Mouse (Mus musculus) ES-Bruce4 (cell line): Measurements from ENCODE around the gene Tagap. TPM values are rescaled to one million over a fixed set of nuclear protein-coding genes. Genes with fewer than 3 reads are reported as not detected.
A peak's percentile ranks its signal among the peaks of the same experiment; 100 is the strongest.
"Not testable (repeated sequence)": the region's sequence is repeated elsewhere in the genome, so short reads cannot be mapped to it uniquely, and the experiment has no call there.

ENCODE experiments used
- H3K27ac ChIP-seq: 2 replicates; pipeline ENCODE4 v1.5.1; 2012; ENCODE audit warnings: low read length, inconsistent platforms; ENCODE audit not compliant: insufficient read depth
- H3K27me3 ChIP-seq: 2 replicates; pipeline ENCODE4 v1.6.1; 2012; ENCODE audit warnings: mild to moderate bottlenecking, low read length, inconsistent platforms; ENCODE audit not compliant: control insufficient read depth, poor library complexity, insufficient read depth, severe bottlenecking
- H3K36me3 ChIP-seq: 2 replicates; pipeline ENCODE4 v1.6.1; 2012; ENCODE audit warnings: inconsistent platforms, mild to moderate bottlenecking, low read length, moderate library complexity; ENCODE audit not compliant: control insufficient read depth, poor library complexity, insufficient read depth, severe bottlenecking
- H3K4me1 ChIP-seq: one replicate; pipeline ENCODE4 v1.8.1; 2011; ENCODE audit warnings: low read length; ENCODE audit not compliant: control insufficient read depth, insufficient read depth
- H3K4me3 ChIP-seq: 2 replicates; pipeline ENCODE4 v1.5.1; 2011; ENCODE audit warnings: low read depth, mild to moderate bottlenecking, low read length
- H3K9ac ChIP-seq: 2 replicates; pipeline ENCODE4 v1.6.1; 2012; ENCODE audit warnings: low read depth, mild to moderate bottlenecking, inconsistent platforms; ENCODE audit not compliant: poor library complexity, severe bottlenecking
- H3K9me3 ChIP-seq: replicated peaks from 2 replicates; pipeline ENCODE4 v1.6.1; 2012; ENCODE audit warnings: mild to moderate bottlenecking, low read length, inconsistent platforms; ENCODE audit not compliant: control insufficient read depth, poor library complexity, insufficient read depth, severe bottlenecking
- polyA plus RNA-seq: library from polyadenylated mRNA; stranded (reverse); fragments of >200 nt; gene quantifications from 2 replicates; pipeline ENCODE4 v1.2.4, GENCODE M21; 2011; ENCODE audit warnings: low read depth; ENCODE audit not compliant: missing spikeins, insufficient read depth, insufficient read length

The Tagap gene
- polyA plus RNA-seq, 1 experiment = not detected

GRCm38 (mm10) chr17:7946053-7946627, 20.3 kb downstream of the Tagap start:
- Histone ChIP-seq H3K4me3 (peak overlapping the region; percentile 87), H3K9ac (0 out of 2 replicates have a peak overlapping the region, but pooled peaks have one; percentile 45)
- H3K27me3 ChIP-seq, H3K36me3 ChIP-seq, H3K4me1 ChIP-seq, H3K27ac ChIP-seq, H3K9me3 ChIP-seq: not testable (repeated sequence)

DNA sequence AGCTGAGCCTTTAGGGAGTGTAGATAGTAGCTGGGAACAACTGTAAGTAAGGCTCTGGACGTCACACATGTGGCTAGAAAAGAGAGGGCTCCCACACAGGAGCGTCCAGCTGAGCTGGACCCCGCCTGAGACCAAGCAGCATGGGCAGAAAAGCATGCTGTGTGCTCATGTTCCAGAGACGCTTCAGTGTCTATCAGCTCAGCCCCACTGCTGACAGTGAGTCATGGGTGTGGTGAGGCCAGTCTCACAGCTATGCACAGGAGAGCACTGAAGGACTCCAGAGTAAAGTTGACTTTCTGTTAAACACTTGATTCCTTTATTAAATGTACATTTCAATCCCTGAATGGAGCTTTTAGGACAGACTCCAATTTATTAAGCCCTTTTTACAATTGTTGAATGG, 25.5 kb downstream of the Tagap start:
- H3K9ac ChIP-seq, H3K27ac ChIP-seq, H3K27me3 ChIP-seq, H3K36me3 ChIP-seq, H3K4me3 ChIP-seq, H3K4me1 ChIP-seq, H3K9me3 ChIP-seq: not testable (repeated sequence)

- not testable (repeated sequence) for H3K27me3 ChIP-seq, H3K9ac ChIP-seq, H3K27ac ChIP-seq, H3K4me3 ChIP-seq, H3K4me1 ChIP-seq, H3K9me3 ChIP-seq, H3K36me3 ChIP-seq
These were observed 31.4 kb downstream of the Tagap start for GRCm38 (mm10) chr17:7957242-7957641.

DNA sequence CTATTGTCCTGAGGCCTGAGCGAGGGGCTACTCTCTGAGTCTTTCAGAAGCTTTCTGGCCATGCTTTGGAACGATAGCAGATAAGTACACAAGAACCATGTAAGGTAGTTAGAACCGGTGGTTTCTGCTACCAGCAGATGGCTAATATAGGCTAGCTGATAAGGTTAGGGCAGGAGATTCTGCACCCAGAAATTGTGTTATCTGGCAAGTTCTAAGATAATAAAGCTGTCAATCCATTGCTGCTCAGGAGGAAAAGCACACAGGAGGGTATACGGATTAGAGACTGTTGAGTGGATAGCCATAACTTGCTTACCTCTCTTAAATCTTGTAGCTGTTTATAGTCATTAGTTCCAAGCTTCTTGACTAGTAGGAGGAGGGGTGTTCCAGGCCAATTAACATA, 37.5 kb downstream of the Tagap start:
- not testable (repeated sequence) for H3K9me3 ChIP-seq, H3K27ac ChIP-seq, H3K27me3 ChIP-seq, H3K9ac ChIP-seq, H3K4me1 ChIP-seq, H3K36me3 ChIP-seq, H3K4me3 ChIP-seq

GRCm38 (mm10) chr17:7964398-7964797, 38.6 kb downstream of the Tagap start:
- not testable (repeated sequence) for H3K4me3 ChIP-seq, H3K4me1 ChIP-seq, H3K27me3 ChIP-seq, H3K36me3 ChIP-seq, H3K9me3 ChIP-seq, H3K9ac ChIP-seq, H3K27ac ChIP-seq

DNA sequence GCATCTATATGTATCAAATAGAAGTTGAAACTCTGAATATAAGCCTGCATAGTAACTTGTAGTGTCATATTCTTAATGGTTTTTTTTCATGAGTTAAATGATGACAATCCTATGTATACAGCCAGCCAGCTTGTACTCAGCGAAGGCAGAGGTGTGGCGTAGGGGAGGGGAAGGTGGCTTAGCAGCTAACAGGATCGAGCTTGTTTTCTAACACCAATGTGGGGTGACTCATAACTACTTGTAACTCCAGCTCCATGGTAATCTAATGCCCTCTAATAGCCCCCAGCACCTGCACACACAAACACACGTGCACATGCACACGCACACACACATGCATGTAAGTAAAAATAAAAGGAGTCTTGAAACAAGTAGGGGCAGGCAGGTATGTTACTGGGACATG, 42.7 kb downstream of the Tagap start:
- H3K4me1 ChIP-seq, H3K9me3 ChIP-seq, H3K9ac ChIP-seq, H3K36me3 ChIP-seq, H3K27me3 ChIP-seq, H3K27ac ChIP-seq, H3K4me3 ChIP-seq: not testable (repeated sequence)

GRCm38 (mm10) chr17:7969782-7970181, 44.0 kb downstream of the Tagap start:
- H3K36me3 ChIP-seq, H3K9me3 ChIP-seq, H3K4me1 ChIP-seq: not testable (repeated sequence)

DNA sequence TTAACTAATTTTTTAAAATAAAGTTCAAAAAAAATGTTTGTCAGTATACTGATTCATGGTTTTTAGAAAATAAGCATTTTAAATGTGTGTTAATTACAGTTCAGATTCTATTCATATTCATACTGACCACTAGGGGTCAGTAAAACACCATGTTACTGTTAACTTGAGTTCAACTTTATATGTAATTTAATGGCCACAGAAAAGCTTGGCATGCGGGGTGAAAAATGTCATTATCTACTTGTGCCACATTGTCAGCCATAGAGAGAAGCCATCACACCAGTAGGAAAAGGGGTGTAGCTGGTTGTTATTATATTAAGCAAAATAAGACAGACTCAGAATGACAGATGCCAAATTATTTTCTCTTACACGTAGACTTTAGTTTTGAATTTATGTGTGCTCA, 57.7 kb downstream of the Tagap start:
- not testable (repeated sequence) for H3K4me1 ChIP-seq, H3K4me3 ChIP-seq, H3K36me3 ChIP-seq, H3K9me3 ChIP-seq, H3K9ac ChIP-seq, H3K27me3 ChIP-seq, H3K27ac ChIP-seq

More at GRCm38 (mm10) chr17:7969782-7970181, 44.0 kb downstream of the Tagap start:
- H3K27me3 ChIP-seq, H3K9ac ChIP-seq, H3K27ac ChIP-seq, H3K4me3 ChIP-seq: not testable (repeated sequence)

Other genes with a start within 250 kb of the Tagap start
- 4.3 and 6.1 TPM in 2 replicates for gene Fndc1, start 98.7 kb upstream of the Tagap start, polyA plus RNA-seq
- gene Rsph3a, start 19.6 kb downstream of the Tagap start, polyA plus RNA-seq = 3.9 and 23.3 TPM in 2 replicates
- 0.26 TPM in 1 of 2 replicates, not detected in the other for gene Gm49673, start 221.8 kb downstream of the Tagap start, polyA plus RNA-seq
- 2.2 and 2.4 TPM in 2 replicates for gene Rnaset2a, start 222.1 kb downstream of the Tagap start, polyA plus RNA-seq
- gene Fgfr1op, start 239.5 kb downstream of the Tagap start, polyA plus RNA-seq = 77.8 and 78.5 TPM in 2 replicates